Mouse (Mus musculus) megakaryocyte, embryonic 14.5 days (primary cell): ENCODE measurements around the gene Camkmt. TPM values are rescaled to one million over a fixed set of nuclear protein-coding genes. Genes with fewer than 3 reads are reported as not detected.

Experiments
- H3K27me3 ChIP-seq: replicated peaks from 2 replicates; pipeline ENCODE3; 2012; ENCODE audit warnings: inconsistent platforms
- H3K36me3 ChIP-seq: replicated peaks from 2 replicates; pipeline ENCODE3; 2012; ENCODE audit warnings: low read length, inconsistent platforms, mixed read lengths
- H3K4me1 ChIP-seq: 2 replicates; pipeline ENCODE4 v1.6.1; 2012; ENCODE audit warnings: inconsistent platforms
- H3K4me3 ChIP-seq: replicated peaks from 2 replicates; pipeline ENCODE3; 2012; ENCODE audit warnings: moderate library complexity, mild to moderate bottlenecking, inconsistent platforms
- H3K9me3 ChIP-seq: 2 replicates; pipeline ENCODE4 v1.6.1; 2012; ENCODE audit warnings: inconsistent platforms
- FLI1 ChIP-seq: IDR thresholded peaks from 2 replicates; pipeline ENCODE4 v1.6.1; 2012; ENCODE audit warnings: low read length, inconsistent platforms, mixed read lengths
- GATA1 ChIP-seq: IDR thresholded peaks from 3 replicates; pipeline ENCODE4 v1.6.1; 2012; ENCODE audit warnings: mixed read lengths, low read length, inconsistent platforms, borderline replicate concordance
- polyA plus RNA-seq: library from polyadenylated mRNA; stranded (reverse); fragments of >175 nt; gene quantifications from 2 replicates; pipeline ENCODE4 v1.2.3, GENCODE M21; 2012; ENCODE audit warnings: low replicate concordance; ENCODE audit not compliant: insufficient read depth

The Camkmt gene
- polyA plus RNA-seq, 1 experiment: 7.6 TPM

- H3K4me1 ChIP-seq: 0 out of 2 replicates have a peak, but pooled peaks cover 4% of the 10 kb centered on the region
- H3K4me3 ChIP-seq: no peak overlapping the region
- no peaks in the 10 kb centered on the region for H3K27me3 ChIP-seq
- H3K36me3 ChIP-seq: no peaks in the 10 kb centered on the region
- no peak for TF ChIP-seq GATA1
- TF ChIP-seq FLI1: no peak
- peaks cover 37% of the 10 kb centered on the region for H3K9me3 ChIP-seq
Measured at GRCm38 (mm10) chr17:85343435-85343834, 253.1 kb downstream of the Camkmt start.

- peaks cover 29% of the 10 kb centered on the region for H3K9me3 ChIP-seq
- no peaks in the 10 kb centered on the region for H3K27me3 ChIP-seq
- TF ChIP-seq GATA1: no peak
- no peak for TF ChIP-seq FLI1
- no peak overlapping the region for H3K4me3 ChIP-seq
- no peaks in the 10 kb centered on the region for H3K4me1 ChIP-seq
- no peaks in the 10 kb centered on the region for H3K36me3 ChIP-seq
Measured at GRCm38 (mm10) chr17:85346701-85347100, 256.3 kb downstream of the Camkmt start.

GRCm38 (mm10) chr17:85349331-85349935 is 259.1 kb downstream of the Camkmt start:
- Histone ChIP-seq H3K4me1 (no peaks in the 10 kb centered on the region; the same call in 1 of the 2 replicates), H3K4me3 (no peak overlapping the region), H3K9me3 (peaks cover 19% of the 10 kb centered on the region), H3K36me3 (no peaks in the 10 kb centered on the region), H3K27me3 (no peaks in the 10 kb centered on the region)
- TF ChIP-seq GATA1 (no peak), FLI1 (no peak)

GRCm38 (mm10) chr17:85351301-85351700 is 260.9 kb downstream of the Camkmt start:
- no peaks in the 10 kb centered on the region; the same call in 1 of the 2 replicates for H3K4me1 ChIP-seq

GRCm38 (mm10) chr17:85352731-85353130 is 262.4 kb downstream of the Camkmt start:
- Histone ChIP-seq H3K4me1 (no peaks in the 10 kb centered on the region; the same call in 1 of the 2 replicates), H3K36me3 (no peaks in the 10 kb centered on the region), H3K9me3 (peaks cover 22% of the 10 kb centered on the region), H3K4me3 (no peak overlapping the region), H3K27me3 (no peaks in the 10 kb centered on the region)
- TF ChIP-seq FLI1 (no peak), GATA1 (no peak)

More at GRCm38 (mm10) chr17:85351301-85351700, 260.9 kb downstream of the Camkmt start:
- Histone ChIP-seq H3K9me3 (peaks cover 25% of the 10 kb centered on the region), H3K27me3 (no peaks in the 10 kb centered on the region), H3K4me3 (no peak overlapping the region), H3K36me3 (no peaks in the 10 kb centered on the region)
- no peak for TF ChIP-seq GATA1
- no peak for TF ChIP-seq FLI1

GRCm38 (mm10) chr17:85353191-85353590 is 262.8 kb downstream of the Camkmt start:
- no peaks in the 10 kb centered on the region for H3K36me3 ChIP-seq
- no peaks in the 10 kb centered on the region for H3K27me3 ChIP-seq
- H3K4me3 ChIP-seq: no peak overlapping the region
- H3K9me3 ChIP-seq: peaks cover 22% of the 10 kb centered on the region
- H3K4me1 ChIP-seq: no peaks in the 10 kb centered on the region; the same call in 1 of the 2 replicates
- TF ChIP-seq FLI1: no peak
- TF ChIP-seq GATA1: no peak

- no peak for TF ChIP-seq FLI1
- no peaks in the 10 kb centered on the region; the same call in 1 of the 2 replicates for H3K4me1 ChIP-seq
- H3K27me3 ChIP-seq: no peaks in the 10 kb centered on the region
- H3K36me3 ChIP-seq: no peaks in the 10 kb centered on the region
- H3K9me3 ChIP-seq: peaks cover 22% of the 10 kb centered on the region
- no peak overlapping the region for H3K4me3 ChIP-seq
Measured at GRCm38 (mm10) chr17:85353636-85354035, 263.3 kb downstream of the Camkmt start.

- Histone ChIP-seq H3K36me3 (no peaks in the 10 kb centered on the region), H3K4me3 (no peak overlapping the region), H3K4me1 (no peaks in the 10 kb centered on the region; the same call in 1 of the 2 replicates), H3K9me3 (peaks cover 33% of the 10 kb centered on the region), H3K27me3 (no peaks in the 10 kb centered on the region)
- TF ChIP-seq GATA1 (no peak), FLI1 (no peak)
Measured at GRCm38 (mm10) chr17:85355356-85355755, 265.0 kb downstream of the Camkmt start.

GRCm38 (mm10) chr17:85361006-85361405 is 270.7 kb downstream of the Camkmt start:
- H3K9me3 ChIP-seq: peaks cover 29% of the 10 kb centered on the region
- TF ChIP-seq FLI1 (no peak), GATA1 (no peak)
- H3K36me3 ChIP-seq: no peaks in the 10 kb centered on the region
- no peaks in the 10 kb centered on the region for H3K27me3 ChIP-seq
- H3K4me3 ChIP-seq: no peak overlapping the region
- H3K4me1 ChIP-seq: no peaks in the 10 kb centered on the region

GRCm38 (mm10) chr17:85367319-85367718 is 277.0 kb downstream of the Camkmt start:
- no peak overlapping the region for H3K4me3 ChIP-seq

GRCm38 (mm10) chr17:85368776-85369175 is 278.4 kb downstream of the Camkmt start:
- no peaks in the 10 kb centered on the region for H3K36me3 ChIP-seq
- peaks cover 29% of the 10 kb centered on the region for H3K9me3 ChIP-seq
- no peak for TF ChIP-seq FLI1
- no peak for TF ChIP-seq GATA1
- no peaks in the 10 kb centered on the region for H3K27me3 ChIP-seq
- H3K4me1 ChIP-seq: no peaks in the 10 kb centered on the region
- no peak overlapping the region for H3K4me3 ChIP-seq

More at GRCm38 (mm10) chr17:85367319-85367718, 277.0 kb downstream of the Camkmt start:
- no peaks in the 10 kb centered on the region for H3K4me1 ChIP-seq
- no peaks in the 10 kb centered on the region for H3K27me3 ChIP-seq
- H3K9me3 ChIP-seq: peaks cover 25% of the 10 kb centered on the region
- TF ChIP-seq FLI1 (no peak), GATA1 (no peak)
- no peaks in the 10 kb centered on the region for H3K36me3 ChIP-seq
